In the genomic region with DNA sequence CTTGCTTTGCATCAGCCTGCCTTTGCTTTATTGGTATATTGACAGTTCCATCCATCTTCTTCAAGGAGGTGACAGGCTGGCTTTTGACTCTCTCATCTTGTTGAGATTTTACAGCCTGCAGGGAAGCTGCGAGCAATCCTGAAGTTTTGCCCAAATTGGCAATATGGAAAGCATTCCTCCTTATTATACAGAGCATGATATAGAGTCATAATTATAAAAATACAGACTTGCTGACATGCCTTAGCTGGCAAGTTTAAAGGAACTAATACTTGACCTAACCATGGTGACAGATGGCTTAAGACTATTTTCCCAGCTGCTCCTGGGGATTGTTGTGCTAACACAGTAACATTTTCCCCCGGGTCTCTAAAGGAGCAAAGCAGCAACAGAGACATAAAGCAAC, we compare ENCODE assay signal across 1 mouse cellular context.
TF ChIP-seq lines count a peak whose summit lies in the region.

No protein-coding gene starts in this region.

TF ChIP-seq in CH12.LX, 34 proteins besides CTCF, POLR2A, EP300 and RAD21 (continued from another document):
- no peak for TF ChIP-seq ETS1 (conservative IDR thresholded peaks at IDR 0.05; ENCODE audit: low read depth, low read length)
- TF ChIP-seq ZMIZ1 (IDR thresholded peaks at IDR 0.05; ENCODE audit: low read depth, low read length): no peak
- no peak for TF ChIP-seq TCF12 (IDR thresholded peaks at IDR 0.05; ENCODE audit: low read depth, low read length)
- TF ChIP-seq SIN3A (IDR thresholded peaks at IDR 0.05; ENCODE audit: low read length): no peak
